Mouse (Mus musculus) myocyte (in vitro differentiated cells): Measurements from ENCODE around the gene Camta1.

ENCODE experiments used
- CEBPB ChIP-seq: IDR thresholded peaks from 2 replicates; pipeline ENCODE4 v1.6.1; 2011; ENCODE audit warnings: mild to moderate bottlenecking, moderate library complexity; ENCODE audit not compliant: poor library complexity, insufficient read depth, severe bottlenecking
- E2F4 ChIP-seq: IDR thresholded peaks from one replicate; pipeline ENCODE4 v1.6.1; 2011; ENCODE audit warnings: mild to moderate bottlenecking, control low read depth, moderate library complexity; ENCODE audit not compliant: insufficient read depth
- MAX ChIP-seq: IDR thresholded peaks from one replicate; pipeline ENCODE4 v1.6.1; 2011; ENCODE audit warnings: low read depth, mild to moderate bottlenecking, control low read depth
- MYOD1 ChIP-seq, 3 experiments: IDR thresholded peaks; one replicate each; pipeline ENCODE4 v1.6.1; 2011; ENCODE audit warnings: control low read depth in 2 of 3, low read depth in 2 of 3, mild to moderate bottlenecking in 2 of 3, moderate library complexity in 1 of 3; ENCODE audit not compliant: insufficient read length in 2 of 3, control insufficient read depth in 1 of 3
- MYOG ChIP-seq, 3 experiments: IDR thresholded peaks; one replicate each; pipeline ENCODE4 v1.6.1; 2011; ENCODE audit warnings: control low read depth in 2 of 3, low read depth in 2 of 3, mild to moderate bottlenecking in 2 of 3; ENCODE audit not compliant: insufficient read length in 2 of 3, control insufficient read depth in 1 of 3, insufficient read depth in 1 of 3
- POLR2A ChIP-seq: IDR thresholded peaks from one replicate; pipeline ENCODE4 v1.6.1; 2011; ENCODE audit warnings: low read depth, mild to moderate bottlenecking, control low read depth, moderate library complexity; ENCODE audit not compliant: insufficient read length
- POLR2AphosphoS2 ChIP-seq: IDR thresholded peaks from one replicate; pipeline ENCODE4 v1.6.1; 2011; ENCODE audit warnings: low read depth, control low read depth; ENCODE audit not compliant: insufficient read length
- REST ChIP-seq: IDR thresholded peaks from one replicate; pipeline ENCODE4 v1.6.1; 2011; ENCODE audit warnings: mild to moderate bottlenecking, control low read depth, moderate library complexity; ENCODE audit not compliant: insufficient read depth, insufficient read length
- SRF ChIP-seq: IDR thresholded peaks from one replicate; pipeline ENCODE4 v1.6.1; 2011; ENCODE audit warnings: low read depth; ENCODE audit not compliant: control insufficient read depth, insufficient read length
- TCF12 ChIP-seq: IDR thresholded peaks from one replicate; pipeline ENCODE4 v1.6.1; 2011; ENCODE audit warnings: mild to moderate bottlenecking, control low read depth; ENCODE audit not compliant: poor library complexity, insufficient read depth, severe bottlenecking
- TCF3 ChIP-seq: IDR thresholded peaks from one replicate; pipeline ENCODE4 v1.6.1; 2011; ENCODE audit warnings: low read depth, control low read depth; ENCODE audit not compliant: insufficient read length
- USF1 ChIP-seq: IDR thresholded peaks from one replicate; pipeline ENCODE4 v1.6.1; 2011; ENCODE audit warnings: low read depth, mild to moderate bottlenecking, control low read depth, moderate library complexity

DNA sequence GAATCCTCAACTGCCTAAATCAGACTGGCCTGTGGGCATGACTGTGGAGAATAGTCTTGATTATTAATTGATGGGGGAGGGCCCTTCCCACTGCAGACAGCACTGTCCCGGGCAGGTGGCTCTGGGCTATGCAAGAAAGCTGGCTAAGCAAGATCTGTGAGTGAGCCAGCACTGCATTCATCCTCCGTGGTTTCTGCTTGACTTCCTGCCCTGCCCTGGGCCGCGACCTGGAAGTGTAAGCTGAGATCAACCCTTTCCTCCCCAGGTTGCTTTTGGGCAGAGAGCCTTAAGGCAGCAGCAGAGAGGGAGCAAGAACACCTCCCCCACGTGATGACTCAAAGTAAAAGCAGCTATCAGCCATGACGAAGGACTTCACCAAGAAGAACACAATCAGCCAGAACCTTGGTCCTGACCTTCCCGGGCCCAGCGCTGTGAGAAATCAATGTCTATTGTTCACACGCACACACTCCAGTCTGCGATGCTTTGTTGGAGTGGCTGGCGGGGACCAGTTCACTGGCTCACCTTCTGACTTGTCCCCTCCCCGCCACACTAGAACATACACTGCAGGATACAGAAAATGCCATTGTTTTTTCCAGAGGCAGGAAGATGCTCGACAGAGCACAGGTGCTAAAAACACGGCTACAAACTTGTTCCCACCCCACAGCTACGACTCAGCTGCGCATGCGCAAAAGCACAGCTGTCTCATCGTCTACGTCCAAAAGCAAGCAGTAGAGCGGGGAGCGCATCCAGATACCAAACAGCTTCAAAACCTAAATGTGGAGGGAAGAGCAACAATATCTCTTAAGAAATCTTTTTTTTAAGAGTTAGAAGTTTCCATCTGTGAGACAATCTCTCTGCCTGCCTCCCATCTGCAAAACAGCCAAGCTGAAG lies 243.0 kb downstream of the Camta1 start:
- no peak for TF ChIP-seq POLR2A
- no peak for TF ChIP-seq CEBPB
- TF ChIP-seq MAX: no peak
- no peak for TF ChIP-seq USF1
- no peak for TF ChIP-seq E2F4
- TF ChIP-seq MYOG (IDR thresholded peaks at IDR 0.05; ENCODE audit: control insufficient read depth in 1 of 3, insufficient read depth in 1 of 3, insufficient read length in 2 of 3, low read depth in 2 of 3): no peak
- TF ChIP-seq MYOD1 (IDR thresholded peaks at IDR 0.05; ENCODE audit: control insufficient read depth in 1 of 3, insufficient read length in 2 of 3, low read depth in 2 of 3): no peak
- no peak for TF ChIP-seq TCF12
- no peak for TF ChIP-seq POLR2AphosphoS2
- TF ChIP-seq REST: no peak
- TF ChIP-seq SRF: no peak
- no peak for TF ChIP-seq TCF3
